Mouse (Mus musculus) heart, embryonic 13.5 days (tissue): ENCODE measurements around the gene Ptpre. TPM values are rescaled to one million over a fixed set of nuclear protein-coding genes. Genes with fewer than 3 reads are reported as not detected.

Source experiments
- ATAC-seq: fragments of 200-750 bp; cut with Nextera tagmentation; 2 replicates; pipeline ENCODE4 v1.8.0; 2017; ENCODE audit warnings: moderate TSS enrichment; ENCODE audit not compliant: insufficient number of reproducible peaks, low FRiP score, low TSS enrichment; ENCODE audit errors: extremely low read depth
- H3K27ac ChIP-seq: fragments of 300-500 bp; sonication (generic); replicated peaks from 2 replicates; pipeline ENCODE4 v1.5.1; 2015; ENCODE audit warnings: moderate library complexity, mild to moderate bottlenecking, inconsistent platforms
- H3K27me3 ChIP-seq: fragments of 300-500 bp; sonication (generic); replicated peaks from 2 replicates; pipeline ENCODE4 v1.6.1; 2015; ENCODE audit warnings: mild to moderate bottlenecking, inconsistent platforms
- H3K36me3 ChIP-seq: fragments of 300-500 bp; sonication (generic); 2 replicates; pipeline ENCODE4 v1.6.1; 2015; ENCODE audit warnings: mild to moderate bottlenecking, inconsistent platforms
- H3K4me1 ChIP-seq: fragments of 300-500 bp; sonication (generic); 2 replicates; pipeline ENCODE4 v1.6.1; 2015; ENCODE audit warnings: inconsistent platforms
- H3K4me2 ChIP-seq: fragments of 300-500 bp; sonication (generic); 2 replicates; pipeline ENCODE4 v1.6.1; 2015; ENCODE audit warnings: inconsistent platforms, mild to moderate bottlenecking, moderate library complexity
- H3K4me3 ChIP-seq: fragments of 300-500 bp; sonication (generic); 2 replicates; pipeline ENCODE4 v1.5.1; 2015; ENCODE audit warnings: moderate library complexity, mild to moderate bottlenecking, inconsistent platforms
- H3K9ac ChIP-seq: fragments of 300-500 bp; sonication (generic); 2 replicates; pipeline ENCODE4 v1.6.1; 2015; ENCODE audit warnings: inconsistent platforms, mild to moderate bottlenecking, moderate library complexity
- H3K9me3 ChIP-seq: fragments of 300-500 bp; sonication (generic); 2 replicates; pipeline ENCODE4 v1.6.1; 2016; ENCODE audit warnings: inconsistent platforms
- WGBS: fragments of 180-500 bp; shearing (Covaris S2); methylation state at CpG from one replicate; pipeline ENCODE4 v1.1.7; 2015; ENCODE audit warnings: mixed read lengths; 5-methylcytosine and 5-hydroxymethylcytosine counted together
- polyA plus RNA-seq: library from polyadenylated mRNA; unstranded; fragments of >200 nt; fragmentation: Nextera tagmentation; extraction: Ambion mirVana; gene quantifications from 2 replicates; pipeline ENCODE4 v1.2.1, GENCODE M21; 2015

Gene Ptpre
- polyA plus RNA-seq, 1 experiment from 2014 or later: 3.1 TPM

- no peaks in the 10 kb centered on the region for H3K36me3 ChIP-seq
- H3K4me3 ChIP-seq: peak overlapping the region; percentile 17; the same call in 1 of the 2 replicates
- whole genome bisulfite sequencing: 9% methylated on average over 9 of the region's 9 CpGs
- H3K27me3 ChIP-seq: peaks cover 47% of the 10 kb centered on the region
- H3K4me2 ChIP-seq: peak overlapping the region; percentile 60
- no peak for ATAC-seq
- H3K9ac ChIP-seq: 0 out of 2 replicates have a peak overlapping the region, but pooled peaks have one; percentile 38
- no peaks in the 10 kb centered on the region for H3K9me3 ChIP-seq
- H3K4me1 ChIP-seq: peaks cover 65% of the 10 kb centered on the region
- peak overlapping the region; percentile 62 for H3K27ac ChIP-seq
Observed at GRCm38 (mm10) chr7:135597006-135597405, 59.7 kb downstream of the Ptpre start.

- Histone ChIP-seq H3K4me3 (no peak overlapping the region), H3K27ac (peak overlapping the region; percentile 62), H3K4me2 (peak overlapping the region; percentile 60), H3K27me3 (peaks cover 47% of the 10 kb centered on the region), H3K36me3 (no peaks in the 10 kb centered on the region), H3K9ac (no peak overlapping the region; the same call in 1 of the 2 replicates), H3K9me3 (no peaks in the 10 kb centered on the region), H3K4me1 (peaks cover 72% of the 10 kb centered on the region)
- 38% methylated on average over 12 of the region's 12 CpGs for WGBS
- no peak for ATAC-seq
Observed at GRCm38 (mm10) chr7:135597604-135598289, 60.5 kb downstream of the Ptpre start.

GRCm38 (mm10) chr7:135598303-135598855 is 61.1 kb downstream of the Ptpre start:
- Histone ChIP-seq H3K9me3 (no peaks in the 10 kb centered on the region), H3K27me3 (peaks cover 43% of the 10 kb centered on the region), H3K4me2 (no peak overlapping the region), H3K9ac (no peak overlapping the region; the same call in 1 of the 2 replicates), H3K4me1 (peaks cover 78% of the 10 kb centered on the region), H3K27ac (peak overlapping the region; percentile 62; the same call in 1 of the 2 replicates), H3K4me3 (no peak overlapping the region), H3K36me3 (no peaks in the 10 kb centered on the region)
- ATAC-seq: no peak
- WGBS: 40% methylated on average over 7 of the region's 7 CpGs

- no peak overlapping the region for H3K4me3 ChIP-seq
- no peak for ATAC-seq
- no peak overlapping the region for H3K27ac ChIP-seq
- peaks cover 77% of the 10 kb centered on the region for H3K4me1 ChIP-seq
- 65% methylated on average over 3 of the region's 3 CpGs for WGBS
- no peaks in the 10 kb centered on the region for H3K36me3 ChIP-seq
- H3K27me3 ChIP-seq: peaks cover 35% of the 10 kb centered on the region
- no peaks in the 10 kb centered on the region for H3K9me3 ChIP-seq
- H3K9ac ChIP-seq: no peak overlapping the region
- H3K4me2 ChIP-seq: no peak overlapping the region
Observed at GRCm38 (mm10) chr7:135600076-135600475, 62.8 kb downstream of the Ptpre start.

- Histone ChIP-seq H3K4me2 (no peak overlapping the region), H3K9me3 (no peaks in the 10 kb centered on the region), H3K36me3 (no peaks in the 10 kb centered on the region), H3K27me3 (peaks cover 24% of the 10 kb centered on the region; the same call in 1 of the 2 replicates), H3K27ac (no peak overlapping the region), H3K9ac (no peak overlapping the region), H3K4me3 (no peak overlapping the region), H3K4me1 (peaks cover 72% of the 10 kb centered on the region)
- ATAC-seq: no peak
- 33% methylated on average over 8 of the region's 8 CpGs for whole genome bisulfite sequencing
Observed at GRCm38 (mm10) chr7:135601607-135602006, 64.3 kb downstream of the Ptpre start.

- no peak for ATAC-seq
Observed at GRCm38 (mm10) chr7:135602265-135602664, 65.0 kb downstream of the Ptpre start.

GRCm38 (mm10) chr7:135602881-135603523 is 65.7 kb downstream of the Ptpre start:
- no peaks in the 10 kb centered on the region for H3K36me3 ChIP-seq
- H3K4me1 ChIP-seq: peaks cover 59% of the 10 kb centered on the region
- no peak overlapping the region for H3K4me3 ChIP-seq
- no peak for ATAC-seq
- no peaks in the 10 kb centered on the region for H3K9me3 ChIP-seq
- H3K4me2 ChIP-seq: no peak overlapping the region
- H3K27me3 ChIP-seq: peaks cover 33% of the 10 kb centered on the region; the same call in 1 of the 2 replicates
- 43% methylated on average over 5 of the region's 5 CpGs for WGBS
- H3K27ac ChIP-seq: peak overlapping the region; percentile 24
- H3K9ac ChIP-seq: no peak overlapping the region

More at GRCm38 (mm10) chr7:135602265-135602664, 65.0 kb downstream of the Ptpre start:
- no peak overlapping the region for H3K4me3 ChIP-seq
- no peaks in the 10 kb centered on the region for H3K9me3 ChIP-seq
- peaks cover 66% of the 10 kb centered on the region for H3K4me1 ChIP-seq
- H3K27me3 ChIP-seq: peaks cover 29% of the 10 kb centered on the region; the same call in 1 of the 2 replicates
- no peaks in the 10 kb centered on the region for H3K36me3 ChIP-seq
- no peak overlapping the region for H3K9ac ChIP-seq
- peak overlapping the region; percentile 24; the same call in 1 of the 2 replicates for H3K27ac ChIP-seq
- 78% methylated on average over 6 of the region's 6 CpGs for WGBS
- no peak overlapping the region for H3K4me2 ChIP-seq

GRCm38 (mm10) chr7:135605002-135605803 is 67.9 kb downstream of the Ptpre start:
- Histone ChIP-seq H3K9ac (peak overlapping the region; percentile 50), H3K27me3 (peaks cover 25% of the 10 kb centered on the region; the same call in 1 of the 2 replicates), H3K4me1 (peaks cover 70% of the 10 kb centered on the region), H3K9me3 (no peaks in the 10 kb centered on the region), H3K27ac (peak overlapping the region; percentile 86), H3K4me3 (peak overlapping the region; percentile 32), H3K4me2 (peak overlapping the region; percentile 57), H3K36me3 (no peaks in the 10 kb centered on the region)
- WGBS: 33% methylated on average over 15 of the region's 15 CpGs
- peak; percentile 49 for ATAC-seq

- no peaks in the 10 kb centered on the region for H3K9me3 ChIP-seq
- no peak overlapping the region for H3K4me3 ChIP-seq
- H3K9ac ChIP-seq: no peak overlapping the region
- no peak for ATAC-seq
- WGBS: 74% methylated on average over 6 of the region's 6 CpGs
- peaks cover 25% of the 10 kb centered on the region; the same call in 1 of the 2 replicates for H3K27me3 ChIP-seq
- peak overlapping the region; percentile 57; the same call in 1 of the 2 replicates for H3K4me2 ChIP-seq
- peaks cover 72% of the 10 kb centered on the region for H3K4me1 ChIP-seq
- H3K27ac ChIP-seq: peak overlapping the region; percentile 86
- H3K36me3 ChIP-seq: no peaks in the 10 kb centered on the region
Observed at GRCm38 (mm10) chr7:135605804-135606072, 68.5 kb downstream of the Ptpre start.

GRCm38 (mm10) chr7:135608208-135608607 is 70.9 kb downstream of the Ptpre start:
- no peaks in the 10 kb centered on the region for H3K36me3 ChIP-seq
- ATAC-seq: no peak
- peak overlapping the region; percentile 56 for H3K27ac ChIP-seq
- 50% methylated on average over 4 of the region's 4 CpGs for whole genome bisulfite sequencing
- no peak overlapping the region for H3K4me2 ChIP-seq
- H3K27me3 ChIP-seq: peaks cover 30% of the 10 kb centered on the region
- H3K4me3 ChIP-seq: no peak overlapping the region
- H3K9me3 ChIP-seq: no peaks in the 10 kb centered on the region
- H3K4me1 ChIP-seq: peaks cover 49% of the 10 kb centered on the region
- no peak overlapping the region for H3K9ac ChIP-seq

GRCm38 (mm10) chr7:135609028-135609427 is 71.7 kb downstream of the Ptpre start:
- Histone ChIP-seq H3K36me3 (no peaks in the 10 kb centered on the region), H3K9ac (no peak overlapping the region), H3K4me2 (peak overlapping the region; percentile 21; the same call in 1 of the 2 replicates), H3K27me3 (peaks cover 25% of the 10 kb centered on the region), H3K9me3 (no peaks in the 10 kb centered on the region; the same call in 1 of the 2 replicates), H3K4me1 (peaks cover 44% of the 10 kb centered on the region), H3K4me3 (no peak overlapping the region), H3K27ac (peak overlapping the region; percentile 56)
- no peak for ATAC-seq
- WGBS: 34% methylated on average over 3 of the region's 3 CpGs
